ENCODE assay signal across 8 mouse cellular contexts in genomic region chr2:164879228-164879567, GRCm38 (mm10). TPM values are rescaled to one million over a fixed set of nuclear protein-coding genes. Genes with fewer than 3 reads are reported as not detected.
DNase-seq lines count a peak whose midpoint lies in the region; ATAC-seq and TF ChIP-seq lines count a peak whose summit lies in the region.

TSS of gene Pcif1 (plus strand) at chr2:164879304.

- under 1% methylated on average over 40 of the region's 40 CpGs for WGBS in embryonic facial prominence, embryonic 15.5 days
- WGBS in kidney, embryonic 14.5 days, result under 1% methylated on average over 40 of the region's 40 CpGs
- 0% methylated on average over 32 of the region's 40 CpGs for WGBS in limb, embryonic 14.5 days
- WGBS in midbrain, embryonic 16.5 days, result 3% methylated on average over 32 of the region's 40 CpGs
- WGBS in spleen, adult 2 months, result under 1% methylated on average over 34 of the region's 40 CpGs

- DNase-seq in A20 (ENCODE audit: low read depth, low spot score), result peak; percentile 93
- DNase-seq in heart, adult 9 months (ENCODE audit: low spot score in 2 of 2), result peak; percentile 91 to 92
- peak; percentile 87 for DNase-seq in limb, embryonic 14.5 days (ENCODE audit: low spot score)
- peak; percentile 80 to 86 for DNase-seq in spleen, adult 2 months (ENCODE audit: low read depth in 1 of 2, low spot score in 2 of 2)

- H3K9ac ChIP-seq in embryonic facial prominence, embryonic 15.5 days, result peak within 1 kb of the TSS; percentile 100
- H3K9ac ChIP-seq in kidney, embryonic 14.5 days (ENCODE audit: low read depth, low read length), result peak within 1 kb of the TSS; percentile 100
- peak within 1 kb of the TSS; percentile 100 for H3K9ac ChIP-seq in limb, embryonic 14.5 days (ENCODE audit: low read depth, low read length, severe bottlenecking)
- peak within 1 kb of the TSS; percentile 100 for H3K9ac ChIP-seq in midbrain, embryonic 16.5 days (ENCODE audit: low read depth, low read length)

- H3K9me3 ChIP-seq in embryonic facial prominence, embryonic 15.5 days (replicated peaks), result no peaks in the 10 kb centered on the region
- no peaks in the 10 kb centered on the region for H3K9me3 ChIP-seq in kidney, embryonic 14.5 days (ENCODE audit: control insufficient read depth, low read length)
- no peaks in the 10 kb centered on the region for H3K9me3 ChIP-seq in limb, embryonic 14.5 days (ENCODE audit: control insufficient read depth, low read length)
- H3K9me3 ChIP-seq in midbrain, embryonic 16.5 days (replicated peaks; ENCODE audit: control insufficient read depth, low read length, poor library complexity, severe bottlenecking), result no peaks in the 10 kb centered on the region

- H3K4me3 ChIP-seq in bone marrow macrophage, adult 2 months (ENCODE audit: insufficient read depth, low read length), result peak within 1 kb of the TSS; percentile 83
- H3K4me3 ChIP-seq in embryonic facial prominence, embryonic 15.5 days (replicated peaks), result peak within 1 kb of the TSS; percentile 95
- H3K4me3 ChIP-seq in kidney, embryonic 14.5 days (ENCODE audit: low read length), result peak within 1 kb of the TSS; percentile 96
- H3K4me3 ChIP-seq in limb, embryonic 14.5 days (replicated peaks; ENCODE audit: low read length), result peak within 1 kb of the TSS; percentile 89
- peak within 1 kb of the TSS; percentile 85 for H3K4me3 ChIP-seq in midbrain, embryonic 16.5 days (ENCODE audit: low read depth, low read length)
- peak within 1 kb of the TSS; percentile 96 for H3K4me3 ChIP-seq in spleen, adult 2 months (ENCODE audit: extremely low read depth, insufficient read depth, insufficient read length)

- TF ChIP-seq CTCF in bone marrow macrophage, adult 2 months (IDR thresholded peaks at IDR 0.05; ENCODE audit: low read depth, low read length), result no peak
- TF ChIP-seq CTCF in spleen, adult 2 months (IDR thresholded peaks at IDR 0.05; ENCODE audit: extremely low read depth, insufficient read depth, insufficient read length, insufficient replicate concordance), result no peak

- ATAC-seq in embryonic facial prominence, embryonic 15.5 days (ENCODE audit: insufficient number of reproducible peaks, low FRiP score, low TSS enrichment, low read depth), result peak; percentile 86
- peak; percentile 75 for ATAC-seq in kidney, embryonic 14.5 days (ENCODE audit: low FRiP score, low TSS enrichment)
- ATAC-seq in limb, embryonic 14.5 days (ENCODE audit: low FRiP score, low read depth), result peak; percentile 86
- peak; percentile 91 for ATAC-seq in midbrain, embryonic 16.5 days

- no peak for TF ChIP-seq POLR2A in bone marrow macrophage, adult 2 months (IDR thresholded peaks at IDR 0.05; ENCODE audit: borderline replicate concordance, low read depth, low read length)
- peak; percentile 77; the same call in 1 of the 2 replicates for TF ChIP-seq POLR2A in limb, embryonic 14.5 days (IDR thresholded peaks at IDR 0.05; ENCODE audit: borderline replicate concordance, extremely low read depth, insufficient read depth, insufficient read length)
- TF ChIP-seq POLR2A in spleen, adult 2 months (IDR thresholded peaks at IDR 0.05; ENCODE audit: low read depth, low read length), result peak; percentile 95

- H3K4me1 ChIP-seq in bone marrow macrophage, adult 2 months (ENCODE audit: control insufficient read depth, insufficient read depth, low read length), result peaks cover 41% of the 10 kb centered on the region
- H3K4me1 ChIP-seq in embryonic facial prominence, embryonic 15.5 days, result peaks cover 30% of the 10 kb centered on the region
- H3K4me1 ChIP-seq in kidney, embryonic 14.5 days (ENCODE audit: control insufficient read depth, insufficient read depth, low read length), result peaks cover 23% of the 10 kb centered on the region
- H3K4me1 ChIP-seq in limb, embryonic 14.5 days (ENCODE audit: control insufficient read depth, insufficient read depth, low read length), result peaks cover 14% of the 10 kb centered on the region
- peaks cover 16% of the 10 kb centered on the region for H3K4me1 ChIP-seq in midbrain, embryonic 16.5 days (ENCODE audit: control insufficient read depth, insufficient read depth, low read length)
- peaks cover 11% of the 10 kb centered on the region; the same call in 1 of the 2 replicates for H3K4me1 ChIP-seq in spleen, adult 2 months (ENCODE audit: control insufficient read depth, insufficient read depth, insufficient read length)

- H3K36me3 ChIP-seq in embryonic facial prominence, embryonic 15.5 days, result peaks cover 12% of the 10 kb centered on the region
- peaks cover 12% of the 10 kb centered on the region for H3K36me3 ChIP-seq in kidney, embryonic 14.5 days (ENCODE audit: control insufficient read depth, insufficient read depth, low read length)
- H3K36me3 ChIP-seq in limb, embryonic 14.5 days (ENCODE audit: control insufficient read depth, insufficient read depth, low read length), result peaks cover 20% of the 10 kb centered on the region
- H3K36me3 ChIP-seq in midbrain, embryonic 16.5 days (ENCODE audit: control insufficient read depth, insufficient read depth, low read length), result peaks cover 6% of the 10 kb centered on the region; the same call in 1 of the 2 replicates
- H3K36me3 ChIP-seq in spleen, adult 2 months (ENCODE audit: control insufficient read depth, insufficient read depth, low read length), result peaks cover 7% of the 10 kb centered on the region; the same call in 1 of the 2 replicates

- peak within 1 kb of the TSS; percentile 90 for H3K4me2 ChIP-seq in embryonic facial prominence, embryonic 15.5 days (replicated peaks)
- H3K4me2 ChIP-seq in kidney, embryonic 14.5 days (replicated peaks; ENCODE audit: low read depth, low read length), result peak within 1 kb of the TSS; percentile 94
- peak within 1 kb of the TSS; percentile 90 for H3K4me2 ChIP-seq in limb, embryonic 14.5 days (replicated peaks; ENCODE audit: low read depth, low read length, severe bottlenecking)
- H3K4me2 ChIP-seq in midbrain, embryonic 16.5 days (ENCODE audit: low read length), result peak within 1 kb of the TSS; percentile 88

- no peaks in the 10 kb centered on the region for H3K27me3 ChIP-seq in embryonic facial prominence, embryonic 15.5 days
- H3K27me3 ChIP-seq in kidney, embryonic 14.5 days (ENCODE audit: control insufficient read depth, insufficient read depth, low read length), result no peaks in the 10 kb centered on the region
- H3K27me3 ChIP-seq in limb, embryonic 14.5 days (ENCODE audit: control insufficient read depth, insufficient read depth, low read length), result no peaks in the 10 kb centered on the region
- no peaks in the 10 kb centered on the region for H3K27me3 ChIP-seq in midbrain, embryonic 16.5 days (ENCODE audit: control insufficient read depth, insufficient read depth, low read depth, low read length)
- H3K27me3 ChIP-seq in spleen, adult 2 months (ENCODE audit: control insufficient read depth, insufficient read depth, low read length), result no peaks in the 10 kb centered on the region

- H3K27ac ChIP-seq in bone marrow macrophage, adult 2 months (ENCODE audit: insufficient read depth, low read depth, low read length), result peak within 1 kb of the TSS; percentile 97
- peak within 1 kb of the TSS; percentile 100 for H3K27ac ChIP-seq in embryonic facial prominence, embryonic 15.5 days (replicated peaks)
- peak within 1 kb of the TSS; percentile 100 for H3K27ac ChIP-seq in kidney, embryonic 14.5 days (ENCODE audit: low read depth, low read length)
- peak within 1 kb of the TSS; percentile 99 for H3K27ac ChIP-seq in limb, embryonic 14.5 days (replicated peaks; ENCODE audit: low read depth, low read length)
- peak within 1 kb of the TSS; percentile 100 for H3K27ac ChIP-seq in midbrain, embryonic 16.5 days (ENCODE audit: low read length)
- peak within 1 kb of the TSS; percentile 99 for H3K27ac ChIP-seq in spleen, adult 2 months (ENCODE audit: insufficient read depth, low read length)

RNA-seq across cellular contexts. Expression of gene Pcif1, which starts in this region (rescaled TPM):
- polyA plus RNA-seq in bone marrow macrophage, adult 2 months (2012; ENCODE audit: insufficient read depth, insufficient read length, missing spikeins), result 27.1 and 27.6 TPM in 2 replicates
- 65.7 and 74.8 TPM in 2 replicates for polyA plus RNA-seq in embryonic facial prominence, embryonic 15.5 days (2015; fragmentation: Nextera tagmentation; extraction: Ambion mirVana)
- 68.9 and 72.9 TPM in 2 replicates for polyA plus RNA-seq in kidney, embryonic 14.5 days (2014; fragmentation: Nextera tagmentation; extraction: Ambion mirVana)
- polyA plus RNA-seq in limb, embryonic 14.5 days (2012; rRNA removed), result 40.5 and 48.6 TPM in 2 replicates
- 66.4 and 73.0 TPM in 2 replicates for polyA plus RNA-seq in limb, embryonic 14.5 days (2014; fragmentation: Nextera tagmentation; extraction: Ambion mirVana)
- 78.9 and 85.6 TPM in 2 replicates for polyA plus RNA-seq in midbrain, embryonic 16.5 days (2015; fragmentation: Nextera tagmentation; extraction: Ambion mirVana)
- polyA plus RNA-seq in spleen, adult 2 months (2012; rRNA removed), result 33.2 and 36.7 TPM in 2 replicates

Comparison
In these comparisons a context has a peak if more than half of its experiments do, and no peak if none do; other contexts are left out.
1. Peak in every context shown above with its lines: DNase-seq, ATAC-seq, H3K4me3 ChIP-seq and H3K27ac ChIP-seq.